Mouse (Mus musculus) lung, adult 2 months (tissue): Measurements from ENCODE around the gene Vmn1r115. TPM values are rescaled to one million over a fixed set of nuclear protein-coding genes. Genes with fewer than 3 reads are reported as not detected.
"Not testable (repeated sequence)": the region's sequence is repeated elsewhere in the genome, so short reads cannot be mapped to it uniquely, and the experiment has no call there.

ENCODE experiments used
- DNase-seq: peaks from one replicate; pipeline ENCODE4 v3.0.0; 2022
- H3K4me1 ChIP-seq: fragments of 200-500 bp; 2 replicates; pipeline ENCODE4 v1.6.1; 2011; ENCODE audit warnings: low read length; ENCODE audit not compliant: control insufficient read depth, insufficient read depth
- H3K4me3 ChIP-seq: fragments of 200-500 bp; replicated peaks from 2 replicates; pipeline ENCODE3; 2011; ENCODE audit warnings: low read depth, mild to moderate bottlenecking, control low read depth, low read length; ENCODE audit errors: extremely low read depth
- WGBS: fragments of 180-500 bp; shearing (Covaris S2); methylation state at CpG from one replicate; pipeline ENCODE4 v1.1.7; 2018; 5-methylcytosine and 5-hydroxymethylcytosine counted together
- polyA plus RNA-seq: library from polyadenylated mRNA; depleted of rRNA; stranded (reverse); fragments of >200 nt; gene quantifications from 2 replicates; pipeline ENCODE4 v1.2.3, GENCODE M21; 2012; rRNA removed

Gene Vmn1r115
- not detected in 2 replicates for polyA plus RNA-seq

DNA sequence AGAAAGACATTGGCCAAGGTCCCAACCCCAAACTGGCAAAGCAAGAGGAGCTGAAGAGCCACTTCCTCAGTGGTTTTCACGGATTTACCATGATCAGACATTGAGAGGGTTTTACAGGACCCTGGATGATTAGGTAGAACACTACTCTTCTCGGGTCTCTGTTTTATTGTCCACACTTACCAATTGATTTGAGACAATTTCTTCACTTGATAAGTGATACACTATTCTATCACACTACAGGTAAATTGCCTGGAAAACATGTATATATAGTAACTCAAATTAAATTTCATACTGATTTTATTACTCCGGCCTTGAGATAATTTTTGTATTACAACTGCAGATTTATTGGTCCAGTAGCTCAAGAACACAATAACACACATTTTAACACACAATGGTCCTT, at the start of gene Vmn1r115:
Vmn1r115 (minus strand) TSS at position 101 of the 400 bp plus-strand sequence.
- not testable (repeated sequence) for H3K4me1 ChIP-seq, DNase-seq, H3K4me3 ChIP-seq
- WGBS, result 92% methylated on average over 1 of the region's 3 CpGs

DNA sequence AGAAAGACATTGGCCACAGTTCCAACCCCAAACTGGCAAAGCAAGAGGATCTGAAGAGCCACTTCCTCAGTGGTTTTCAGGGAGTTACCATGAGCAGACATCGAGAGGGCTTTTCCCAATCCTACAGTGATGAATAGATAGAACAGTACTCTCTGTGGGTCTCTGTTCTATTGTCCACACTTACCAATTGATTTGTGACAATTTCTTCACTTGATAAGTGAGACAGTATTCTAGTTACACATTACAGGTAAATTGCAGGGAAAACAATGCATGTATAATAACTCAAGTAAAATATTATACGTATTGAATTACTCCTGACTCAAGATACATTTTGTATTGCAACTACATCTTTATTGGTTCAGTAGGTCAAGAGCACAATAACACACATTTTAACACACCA, 39.2 kb upstream of the Vmn1r115 start, which contains the start of gene Vmn1r117:
Vmn1r117 (minus strand) TSS at position 101 of the 400 bp plus-strand sequence.
- DNase-seq, H3K4me1 ChIP-seq, H3K4me3 ChIP-seq: not testable (repeated sequence)
- WGBS, result no CpG with 5 or more reads among the region's 2 CpGs

DNA sequence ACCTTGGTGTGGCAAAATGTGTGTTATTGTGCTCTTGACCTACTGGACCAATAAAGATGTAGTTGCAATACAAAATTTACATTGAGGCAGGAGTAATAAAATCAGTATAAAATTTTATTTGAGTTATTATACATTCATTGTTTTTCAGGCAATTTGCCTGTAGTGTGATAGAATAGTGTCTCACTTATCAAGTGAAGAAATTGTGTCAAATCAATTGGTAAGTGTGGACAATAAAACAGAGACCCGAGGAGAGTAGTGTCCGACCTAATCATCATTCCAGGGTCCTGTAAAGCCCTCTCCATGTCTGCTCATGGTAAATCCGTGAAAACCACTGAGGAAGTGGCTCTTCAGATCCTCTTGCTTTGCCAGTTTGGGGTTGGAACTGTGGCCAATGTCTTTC, 27.2 kb upstream of the Vmn1r115 start, which contains the start of gene Vmn1r116:
Vmn1r116 (plus strand) TSS at position 301 of the 400 bp plus-strand sequence.
- 50% methylated on average over 3 of the region's 3 CpGs for WGBS
- DNase-seq, H3K4me1 ChIP-seq, H3K4me3 ChIP-seq: not testable (repeated sequence)

DNA sequence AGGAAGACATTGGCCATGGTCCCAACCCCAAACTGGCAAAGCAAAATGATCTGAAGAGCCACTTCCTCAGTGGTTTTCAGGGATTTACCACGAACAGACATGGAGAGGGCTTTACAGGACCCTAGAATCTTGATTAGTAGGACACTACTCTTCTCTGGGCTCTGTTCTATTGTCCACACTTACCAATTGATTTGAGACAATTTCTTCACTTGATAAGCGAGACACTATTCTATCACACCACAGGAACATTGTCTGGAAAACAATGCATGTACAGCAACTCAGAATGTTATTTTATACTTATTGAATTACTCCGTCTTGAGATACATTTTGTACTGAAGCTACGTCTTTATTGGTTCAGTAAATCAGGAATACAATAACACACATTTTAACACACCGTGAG, 32.7 kb downstream of the Vmn1r115 start, which contains the start of gene Vmn1r114:
Vmn1r114 (minus strand) TSS at position 101 of the 400 bp plus-strand sequence.
- H3K4me3 ChIP-seq, H3K4me1 ChIP-seq, DNase-seq: not testable (repeated sequence)
- WGBS, result no CpG with 5 or more reads among the region's 5 CpGs

Other genes with a start within 250 kb of the Vmn1r115 start
- gene Gm4513, start 246.0 kb downstream of the Vmn1r115 start, polyA plus RNA-seq, result not detected in 2 replicates
- not detected in 2 replicates for gene Vmn1r107, start 176.1 kb downstream of the Vmn1r115 start, polyA plus RNA-seq
- not detected in 2 replicates for gene Vmn1r111, start 141.8 kb downstream of the Vmn1r115 start, polyA plus RNA-seq
- gene Gm10668, start 114.4 kb downstream of the Vmn1r115 start, polyA plus RNA-seq, result not detected in 2 replicates
- not detected in 2 replicates for gene Vmn1r112, start 73.8 kb downstream of the Vmn1r115 start, polyA plus RNA-seq
- gene Vmn1r113, start 57.7 kb downstream of the Vmn1r115 start, polyA plus RNA-seq, result not detected in 2 replicates
- not detected in 2 replicates for gene Vmn1r114, start 32.8 kb downstream of the Vmn1r115 start, polyA plus RNA-seq
- not detected in 2 replicates for gene Vmn1r116, start 27.3 kb upstream of the Vmn1r115 start, polyA plus RNA-seq
- gene Vmn1r117, start 39.1 kb upstream of the Vmn1r115 start, polyA plus RNA-seq, result not detected in 2 replicates
- not detected in 2 replicates for gene Vmn1r118, start 67.4 kb upstream of the Vmn1r115 start, polyA plus RNA-seq
- gene Vmn1r119, start 167.5 kb upstream of the Vmn1r115 start, polyA plus RNA-seq, result not detected in 2 replicates
- not detected in 2 replicates for gene Vmn1r120, start 208.8 kb upstream of the Vmn1r115 start, polyA plus RNA-seq